Mouse (Mus musculus): ENCODE measurements around the gene Calcoco1.

The Calcoco1 gene

GRCm38 (mm10) chr15:102737092-102737491 lies 15.1 kb upstream of the Calcoco1 start:
- DNase-seq (ENCODE audit: low spot score) = no peak

DNA sequence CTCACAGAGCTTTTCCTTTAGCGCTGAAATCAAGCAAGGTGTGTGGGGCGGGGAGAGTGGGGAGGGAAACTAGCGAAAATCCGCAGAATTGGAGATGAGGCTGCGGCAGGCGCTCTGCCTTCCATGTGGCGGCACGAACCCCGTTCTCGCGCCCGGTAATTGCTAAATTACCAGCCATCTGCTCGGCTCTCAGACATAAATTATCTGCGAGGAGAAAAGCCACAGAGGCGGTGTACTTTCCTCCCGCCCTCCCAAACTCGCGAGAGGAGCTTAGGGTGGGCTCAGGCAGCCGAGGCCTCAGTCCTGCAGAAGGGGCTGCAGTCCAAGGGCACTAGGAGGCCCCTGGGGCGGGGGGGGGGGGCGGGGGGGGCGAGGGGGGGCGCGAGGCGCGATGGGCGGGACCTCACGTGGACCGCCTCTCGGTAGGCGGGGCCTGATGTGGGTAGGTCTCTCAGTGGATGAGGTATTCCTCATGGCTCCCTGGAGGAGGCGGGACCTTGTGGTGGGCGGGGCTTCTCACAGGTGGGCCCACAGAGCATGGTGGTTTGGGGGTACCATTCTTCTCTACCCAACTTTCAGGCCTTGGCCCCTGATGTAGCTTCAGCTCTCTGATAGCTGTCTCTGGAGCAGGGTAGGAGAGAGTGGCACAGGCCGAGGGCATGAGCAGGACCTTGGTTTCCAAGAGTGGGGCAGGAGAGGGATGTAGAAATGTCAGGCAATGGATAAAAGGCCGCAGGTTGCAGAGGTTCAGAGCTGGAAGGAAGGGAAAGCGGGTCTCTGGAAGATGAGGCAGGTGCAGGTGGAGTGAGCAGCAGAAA lies 14.4 kb upstream of the Calcoco1 start:
- peak; percentile 67 for DNase-seq (ENCODE audit: low spot score)

GRCm38 (mm10) chr15:102735031-102735430 lies 13.1 kb upstream of the Calcoco1 start:
- peak; percentile 86 for DNase-seq (ENCODE audit: low spot score)

GRCm38 (mm10) chr15:102733759-102734531 lies 12.0 kb upstream of the Calcoco1 start:
- no peak for DNase-seq (ENCODE audit: low spot score)

GRCm38 (mm10) chr15:102733233-102733632 lies 11.3 kb upstream of the Calcoco1 start:
- no peak for DNase-seq (ENCODE audit: low spot score)

DNA sequence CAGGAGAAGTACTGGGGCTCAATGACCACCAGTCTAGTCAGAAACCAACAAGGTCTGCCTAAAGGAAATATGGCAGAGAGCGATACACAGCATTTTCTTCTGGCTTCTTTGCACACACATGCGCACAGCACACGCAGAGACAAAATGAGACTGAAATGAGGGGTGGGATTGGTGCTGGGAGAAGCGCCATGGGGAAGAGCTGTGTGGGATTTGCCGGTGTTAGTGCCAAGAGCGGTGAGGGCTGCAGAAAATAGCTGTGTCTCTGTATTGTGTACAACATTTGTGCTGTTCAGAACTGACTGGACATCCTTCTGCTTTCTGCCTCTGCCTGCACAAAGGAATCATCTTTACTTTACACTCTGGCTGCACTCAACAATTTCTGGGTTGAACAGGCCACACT lies 10.4 kb upstream of the Calcoco1 start:
- DNase-seq (ENCODE audit: low spot score) = no peak

DNA sequence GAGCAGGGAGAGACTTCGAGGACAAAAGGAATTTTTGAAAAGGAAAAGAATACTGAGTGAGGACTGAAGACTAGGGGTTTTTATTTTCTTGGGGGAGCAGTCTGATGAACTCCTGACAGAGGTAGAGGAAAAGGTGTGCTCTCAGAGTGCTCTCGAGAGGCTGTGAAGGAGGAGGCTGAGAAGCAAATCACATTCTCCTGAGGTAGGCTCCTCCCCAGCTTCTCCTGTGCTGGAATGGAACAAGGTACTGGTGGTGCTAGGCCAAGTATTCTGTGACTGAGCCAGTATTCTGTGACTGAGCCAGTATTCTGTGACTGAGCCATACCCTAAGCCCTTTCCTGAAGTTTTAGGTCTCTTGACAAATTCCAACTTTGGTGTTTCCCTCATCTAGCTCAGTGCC lies 6.0 kb upstream of the Calcoco1 start:
- no peak for DNase-seq (ENCODE audit: low spot score)

- DNase-seq (ENCODE audit: low spot score) = no peak
These were observed 1.6 kb upstream of the Calcoco1 start for GRCm38 (mm10) chr15:102723358-102724135.

DNA sequence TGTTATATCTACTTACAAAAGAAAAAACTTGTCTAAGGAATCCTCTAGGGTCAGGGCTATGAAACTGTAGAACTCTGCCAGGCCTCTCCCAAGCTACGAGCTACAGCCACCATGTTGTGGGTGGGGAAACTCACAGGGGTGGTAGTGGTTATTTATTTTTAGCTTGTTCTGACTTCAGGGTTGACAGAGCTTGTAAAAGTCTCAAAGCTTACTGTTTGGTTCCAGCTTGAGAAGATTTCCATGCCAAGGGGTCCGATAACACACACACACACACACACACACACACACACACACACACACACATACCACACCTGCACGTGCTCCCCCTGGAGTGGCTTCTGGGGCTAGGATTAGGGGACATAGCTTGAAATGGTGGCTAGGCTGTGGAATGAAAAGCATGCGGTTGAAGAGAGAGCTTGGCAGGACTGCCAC lies 538 bp upstream of the Calcoco1 start:
- no peak for DNase-seq (ENCODE audit: low spot score)

DNA sequence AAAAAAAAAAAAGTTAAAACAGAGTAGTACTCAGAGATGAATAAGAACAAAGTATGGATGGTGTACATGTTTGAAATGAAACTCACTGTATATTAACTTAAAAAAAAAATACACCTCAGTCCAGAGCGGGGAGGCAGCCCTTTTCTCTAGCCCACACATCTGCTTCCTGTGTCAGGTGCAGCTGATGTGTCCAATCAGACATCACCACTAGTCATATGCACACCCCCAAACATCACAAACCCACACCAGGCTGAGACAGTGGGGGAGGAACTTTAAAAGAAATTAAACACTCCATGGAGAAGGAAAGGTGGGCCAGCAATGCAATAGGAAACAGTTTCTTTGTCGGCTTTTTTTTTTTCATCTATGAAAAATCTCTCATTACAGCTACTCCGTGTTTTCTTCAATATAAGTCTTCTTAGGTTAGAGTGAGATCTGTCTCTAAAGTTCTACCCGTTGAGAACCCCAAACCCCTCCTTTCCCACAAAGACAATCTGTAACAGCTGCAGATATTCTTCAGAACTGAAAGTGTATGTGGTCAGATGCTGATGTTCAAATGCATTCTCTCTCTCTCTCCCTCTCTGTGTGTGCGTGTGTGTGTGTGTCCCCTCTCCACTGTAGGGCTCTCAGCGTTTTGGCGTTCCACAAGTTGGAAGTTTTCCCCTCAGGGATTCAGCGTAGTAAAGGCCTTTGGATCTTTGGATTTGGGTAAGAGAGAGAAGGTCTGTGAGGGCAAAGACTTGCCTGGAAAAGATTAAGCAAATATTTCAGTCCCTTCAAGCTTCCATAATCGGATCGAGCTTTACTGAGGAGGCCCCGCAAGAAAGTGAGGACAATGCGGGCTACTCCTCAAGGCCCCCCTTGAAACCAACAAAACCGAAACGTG lies 721 bp downstream of the Calcoco1 start:
- no peak for DNase-seq (ENCODE audit: low spot score)

DNA sequence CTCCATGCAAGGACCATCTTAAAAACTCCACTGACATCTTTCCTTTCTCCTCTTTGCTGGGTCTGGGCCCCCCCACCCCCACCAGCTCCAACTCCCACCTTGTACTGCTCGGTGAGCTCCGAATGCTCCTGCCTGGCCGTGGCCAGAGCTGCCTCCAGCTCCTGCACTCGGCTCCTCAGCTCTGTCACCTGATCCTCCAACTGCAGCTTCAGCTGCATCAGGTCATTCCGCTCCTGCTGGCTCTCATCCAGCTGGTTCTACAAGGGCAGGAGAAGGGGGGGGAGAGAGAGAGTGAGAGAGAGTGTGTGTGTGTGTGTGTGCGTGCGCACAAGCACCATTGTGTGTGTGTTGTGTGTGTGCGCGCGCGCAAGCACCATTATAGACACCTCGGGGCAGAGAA lies 5.8 kb downstream of the Calcoco1 start:
- DNase-seq (ENCODE audit: low spot score) = no peak

DNA sequence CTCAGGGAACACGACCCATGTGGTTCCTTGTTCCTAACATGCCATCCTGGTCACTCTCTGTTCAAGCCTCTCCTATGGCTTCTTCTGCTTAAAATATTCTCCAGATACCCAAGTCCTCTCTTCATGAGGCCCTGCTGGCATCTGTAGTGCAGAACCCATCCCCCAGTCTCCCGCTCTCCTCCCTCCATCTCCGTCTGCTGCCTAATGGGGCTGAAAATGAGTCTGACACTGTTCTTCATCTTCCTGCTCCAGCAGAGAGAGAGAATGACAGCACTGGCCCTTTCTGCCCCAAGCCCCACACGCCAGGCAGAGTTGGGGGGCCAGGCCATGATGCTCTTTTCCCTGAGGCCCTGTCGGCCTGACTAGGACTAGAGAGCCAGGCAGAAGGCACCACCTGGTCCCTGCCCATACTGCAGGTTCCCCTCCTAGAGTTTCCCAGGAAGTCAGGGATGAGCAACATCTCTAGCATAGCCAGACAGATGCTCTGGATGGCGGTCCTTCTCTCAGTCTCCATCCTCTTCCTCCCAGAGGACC lies 14.2 kb downstream of the Calcoco1 start:
- DNase-seq (ENCODE audit: low spot score) = peak; percentile 38

- no peak for DNase-seq (ENCODE audit: low spot score)
These were observed 16.0 kb downstream of the Calcoco1 start for GRCm38 (mm10) chr15:102705923-102706503.

- no peak for DNase-seq (ENCODE audit: low spot score)
These were observed 16.6 kb downstream of the Calcoco1 start for GRCm38 (mm10) chr15:102705226-102705894.

DNA sequence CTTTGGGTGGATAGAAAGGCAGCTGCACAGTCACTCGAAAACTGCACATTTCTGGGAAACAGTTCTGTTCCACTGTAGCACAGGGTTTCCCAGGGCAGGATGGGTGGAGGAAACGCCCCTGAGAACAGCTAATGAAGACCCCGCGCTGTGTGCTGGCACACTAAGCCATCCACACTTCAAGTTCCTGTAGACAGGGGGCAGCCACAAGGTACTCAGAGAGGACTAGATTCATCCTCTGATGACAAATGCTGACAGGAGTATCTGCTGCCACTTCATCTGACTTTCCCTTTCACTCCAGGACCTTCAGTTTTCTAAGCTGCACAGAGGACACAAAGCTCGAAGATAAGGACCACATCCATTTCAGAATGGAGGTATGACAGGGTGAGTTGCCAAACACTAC lies 17.2 kb downstream of the Calcoco1 start:
- no peak for DNase-seq (ENCODE audit: low spot score)

- DNase-seq (ENCODE audit: low spot score) = no peak
These were observed 19.0 kb downstream of the Calcoco1 start for GRCm38 (mm10) chr15:102702972-102703371.

GRCm38 (mm10) chr15:102698193-102698592 lies 23.8 kb downstream of the Calcoco1 start:
- peak; percentile 79 for DNase-seq (ENCODE audit: low spot score)

GRCm38 (mm10) chr15:102696899-102697298 lies 25.1 kb downstream of the Calcoco1 start:
- no peak for DNase-seq (ENCODE audit: low spot score)

- peak; percentile 51 for DNase-seq (ENCODE audit: low spot score)
These were observed 28.4 kb downstream of the Calcoco1 start for GRCm38 (mm10) chr15:102693600-102693999.

- DNase-seq (ENCODE audit: low spot score) = peak; percentile 79
These were observed 29.0 kb downstream of the Calcoco1 start for GRCm38 (mm10) chr15:102692991-102693411.
